Mouse (Mus musculus) forebrain, embryonic 16.5 days (tissue): ENCODE measurements at regions not wholly inside any gene's neighbourhood (a gene's known extent, or its start where the extent isn't known, plus 50 kb on each side); places are given as distances from the start of the nearest gene placed in this dataset.

Experiments
- ATAC-seq: fragments of 200-750 bp; cut with Nextera tagmentation; 2 replicates; pipeline ENCODE4 v1.8.0; 2017; ENCODE audit warnings: mild to moderate bottlenecking, moderate library complexity
- H3K27ac ChIP-seq: fragments of 300-500 bp; sonication (generic); 2 replicates; pipeline ENCODE4 v1.5.1; 2014; ENCODE audit warnings: low read length, control low read depth
- H3K27me3 ChIP-seq: fragments of 300-500 bp; sonication (generic); replicated peaks from 2 replicates; pipeline ENCODE4 v1.6.1; 2014; ENCODE audit warnings: low read length; ENCODE audit not compliant: control insufficient read depth, insufficient read depth
- H3K36me3 ChIP-seq: fragments of 300-500 bp; sonication (generic); 2 replicates; pipeline ENCODE4 v1.6.1; 2014; ENCODE audit not compliant: control insufficient read depth, insufficient read depth
- H3K4me1 ChIP-seq: fragments of 300-500 bp; sonication (generic); replicated peaks from 2 replicates; pipeline ENCODE4 v1.6.1; 2014; ENCODE audit warnings: low read length; ENCODE audit not compliant: control insufficient read depth, insufficient read depth
- H3K4me2 ChIP-seq: fragments of 300-500 bp; sonication (generic); 2 replicates; pipeline ENCODE4 v1.6.1; 2014; ENCODE audit warnings: mild to moderate bottlenecking, low read length, control low read depth
- H3K4me3 ChIP-seq: fragments of 300-500 bp; sonication (generic); replicated peaks from 2 replicates; pipeline ENCODE4 v1.5.1; 2014; ENCODE audit warnings: mild to moderate bottlenecking, low read length, control low read depth
- H3K9ac ChIP-seq: fragments of 300-500 bp; sonication (generic); replicated peaks from 2 replicates; pipeline ENCODE4 v1.6.1; 2014; ENCODE audit warnings: low read depth, low read length, control low read depth
- H3K9me3 ChIP-seq: fragments of 300-500 bp; sonication (generic); 2 replicates; pipeline ENCODE4 v1.6.1; 2016; ENCODE audit warnings: low read length; ENCODE audit not compliant: control insufficient read depth
- WGBS: fragments of 180-500 bp; shearing (Covaris S2); extraction: QIAGEN DNeasy Blood & Tissue Kit; methylation state at CpG from one replicate; pipeline ENCODE4 v1.1.7; 2014; 5-methylcytosine and 5-hydroxymethylcytosine counted together

DNA sequence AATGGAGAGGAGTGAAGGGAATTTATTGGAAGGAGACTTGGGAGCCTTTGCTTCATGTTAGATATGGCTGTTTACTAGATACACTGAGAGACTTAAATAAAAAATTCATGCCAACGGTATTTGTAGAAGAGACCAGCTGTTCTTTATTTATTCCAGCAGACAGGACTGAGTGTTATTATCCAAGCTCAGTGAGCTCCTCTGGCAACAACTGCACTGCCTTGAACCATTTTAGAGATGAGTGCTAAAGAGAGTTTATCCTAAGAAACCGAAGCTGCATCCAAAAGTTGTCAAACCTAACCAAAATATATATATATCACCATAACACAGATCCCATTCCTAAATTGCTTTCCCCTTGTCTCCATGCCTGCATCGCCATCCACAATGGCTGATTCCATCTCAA lies 247.0 kb downstream of the Gm11361 start:
- no peak overlapping the region for H3K4me2 ChIP-seq
- no peaks in the 10 kb centered on the region for H3K27me3 ChIP-seq
- H3K9ac ChIP-seq, result no peak overlapping the region
- H3K9me3 ChIP-seq, result no peaks in the 10 kb centered on the region
- WGBS, result 73% methylated on average over 3 of the region's 3 CpGs
- H3K27ac ChIP-seq, result no peak overlapping the region
- no peak for ATAC-seq
- no peaks in the 10 kb centered on the region for H3K4me1 ChIP-seq
- H3K36me3 ChIP-seq, result no peaks in the 10 kb centered on the region
- no peak overlapping the region for H3K4me3 ChIP-seq

DNA sequence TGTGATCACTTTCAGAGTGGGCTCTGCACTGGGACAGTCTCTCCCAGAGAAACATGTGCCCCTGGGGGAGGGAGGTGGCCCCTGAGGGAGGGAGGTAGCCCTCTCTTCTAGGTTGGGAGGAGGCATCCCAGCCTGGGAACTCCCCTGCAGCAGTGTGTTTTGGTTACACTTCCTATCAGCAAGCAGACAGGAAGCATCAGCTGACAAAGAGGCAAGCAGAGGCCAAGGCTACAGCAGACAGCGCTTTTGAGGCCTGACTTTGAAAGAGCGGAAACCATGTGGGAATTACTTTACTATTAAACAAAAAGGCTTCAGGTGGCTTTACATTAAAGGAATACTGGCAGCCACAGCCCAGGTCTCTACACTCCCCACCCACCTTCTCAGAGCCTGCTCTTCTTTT lies 244.8 kb downstream of the Gm11361 start:
- ATAC-seq, result no peak
- Histone ChIP-seq H3K36me3 (no peaks in the 10 kb centered on the region), H3K4me2 (no peak overlapping the region), H3K4me1 (no peaks in the 10 kb centered on the region), H3K27me3 (no peaks in the 10 kb centered on the region), H3K27ac (no peak overlapping the region), H3K9ac (no peak overlapping the region), H3K4me3 (no peak overlapping the region), H3K9me3 (no peaks in the 10 kb centered on the region)
- WGBS, result 86% methylated on average over 2 of the region's 2 CpGs

DNA sequence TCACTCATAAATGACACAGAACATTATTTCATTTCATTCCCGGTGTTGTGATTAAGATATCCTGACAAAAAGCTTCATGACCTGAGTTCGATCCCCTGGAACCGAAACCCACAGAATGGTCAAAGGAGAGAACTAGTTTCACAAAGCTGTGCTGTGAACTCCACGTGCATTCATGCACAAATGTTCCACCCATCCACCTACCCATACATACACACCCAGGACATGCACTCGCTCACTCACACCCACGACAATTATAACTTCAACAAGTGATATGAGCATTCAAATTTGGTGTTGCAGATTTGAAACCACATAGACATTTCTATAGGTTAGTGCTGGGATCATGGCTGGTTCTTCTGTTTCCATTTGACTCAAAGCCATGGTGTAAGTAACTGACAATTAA lies 243.4 kb downstream of the Gm11361 start:
- H3K27ac ChIP-seq, result no peak overlapping the region
- H3K36me3 ChIP-seq, result no peaks in the 10 kb centered on the region
- no peaks in the 10 kb centered on the region for H3K4me1 ChIP-seq
- no peak overlapping the region for H3K4me3 ChIP-seq
- H3K4me2 ChIP-seq, result no peak overlapping the region
- ATAC-seq, result no peak
- WGBS, result 93% methylated on average over 6 of the region's 6 CpGs
- no peaks in the 10 kb centered on the region for H3K9me3 ChIP-seq
- no peaks in the 10 kb centered on the region for H3K27me3 ChIP-seq
- no peak overlapping the region for H3K9ac ChIP-seq

DNA sequence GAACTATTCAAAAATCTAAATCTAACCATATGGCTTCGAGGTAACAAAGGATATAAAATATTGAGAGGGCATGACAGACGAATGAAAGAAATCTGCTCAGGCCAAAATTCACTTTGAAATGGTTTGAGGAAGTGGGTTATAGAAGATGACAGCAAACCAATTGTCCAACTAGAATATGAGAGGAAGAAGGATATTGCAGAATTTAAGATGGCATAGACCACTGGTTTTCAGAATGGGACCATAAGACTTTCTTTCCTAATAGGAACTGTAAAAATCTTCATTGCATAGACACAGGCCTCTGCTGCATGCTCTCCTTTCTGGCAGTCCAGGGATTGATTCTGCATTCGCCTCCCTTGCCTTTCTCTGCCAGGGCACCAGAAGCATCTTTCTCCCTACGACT lies 240.2 kb downstream of the Gm11361 start:
- ATAC-seq, result no peak
- Histone ChIP-seq H3K4me1 (no peaks in the 10 kb centered on the region), H3K27me3 (no peaks in the 10 kb centered on the region), H3K4me2 (no peak overlapping the region), H3K9ac (no peak overlapping the region), H3K9me3 (no peaks in the 10 kb centered on the region), H3K27ac (no peak overlapping the region), H3K36me3 (no peaks in the 10 kb centered on the region), H3K4me3 (no peak overlapping the region)
- WGBS, result 95% methylated on average over 4 of the region's 4 CpGs

DNA sequence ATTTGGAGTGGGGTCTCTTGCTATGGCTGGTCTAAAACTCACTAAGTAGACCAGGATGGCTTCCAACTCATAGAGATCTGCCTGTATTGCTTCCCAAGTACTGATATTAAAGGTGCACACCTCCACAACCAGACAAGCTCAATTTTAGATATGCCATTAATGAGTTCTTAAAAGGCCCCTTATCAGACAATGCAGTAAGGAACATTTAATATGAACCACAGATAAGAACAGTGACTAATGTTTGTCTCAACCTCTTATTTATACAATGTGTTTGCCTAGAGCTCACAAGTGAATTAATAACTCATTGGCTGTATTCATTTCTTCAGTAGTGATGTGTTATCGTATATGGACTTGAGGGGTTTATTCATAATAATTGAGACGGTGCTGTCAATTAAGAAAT lies 234.7 kb downstream of the Gm11361 start:
- H3K4me1 ChIP-seq, result no peaks in the 10 kb centered on the region
- no peak for ATAC-seq
- H3K4me3 ChIP-seq, result no peak overlapping the region
- WGBS, result 89% methylated on average over 2 of the region's 2 CpGs
- H3K36me3 ChIP-seq, result no peaks in the 10 kb centered on the region
- H3K9ac ChIP-seq, result no peak overlapping the region
- H3K27ac ChIP-seq, result no peak overlapping the region
- no peak overlapping the region for H3K4me2 ChIP-seq
- H3K27me3 ChIP-seq, result no peaks in the 10 kb centered on the region
- H3K9me3 ChIP-seq, result no peaks in the 10 kb centered on the region

DNA sequence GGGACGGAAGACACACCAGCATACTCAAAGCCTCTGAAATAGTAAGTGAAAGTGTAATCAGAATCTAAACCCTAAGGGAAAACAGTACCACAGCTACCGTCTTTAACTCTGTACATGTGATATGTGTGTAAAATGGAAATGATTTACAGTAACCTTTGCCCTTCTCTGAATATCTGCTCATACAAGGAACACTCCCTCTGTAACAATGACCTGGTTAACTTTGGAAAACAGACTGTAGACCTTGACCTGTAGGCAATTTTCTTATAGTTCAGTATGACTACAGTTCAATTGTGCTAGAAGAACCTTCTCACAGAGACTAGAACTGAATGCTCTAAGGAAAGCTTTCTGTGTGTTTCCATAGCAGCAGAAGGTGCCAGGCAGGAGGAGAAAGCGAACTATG lies 226.4 kb downstream of the Gm11361 start:
- Histone ChIP-seq H3K9me3 (no peaks in the 10 kb centered on the region), H3K9ac (no peak overlapping the region), H3K27ac (no peak overlapping the region), H3K4me3 (no peak overlapping the region), H3K36me3 (no peaks in the 10 kb centered on the region), H3K27me3 (no peaks in the 10 kb centered on the region), H3K4me1 (peaks cover 9% of the 10 kb centered on the region), H3K4me2 (no peak overlapping the region)
- no peak for ATAC-seq
- 84% methylated on average over 3 of the region's 3 CpGs for WGBS

DNA sequence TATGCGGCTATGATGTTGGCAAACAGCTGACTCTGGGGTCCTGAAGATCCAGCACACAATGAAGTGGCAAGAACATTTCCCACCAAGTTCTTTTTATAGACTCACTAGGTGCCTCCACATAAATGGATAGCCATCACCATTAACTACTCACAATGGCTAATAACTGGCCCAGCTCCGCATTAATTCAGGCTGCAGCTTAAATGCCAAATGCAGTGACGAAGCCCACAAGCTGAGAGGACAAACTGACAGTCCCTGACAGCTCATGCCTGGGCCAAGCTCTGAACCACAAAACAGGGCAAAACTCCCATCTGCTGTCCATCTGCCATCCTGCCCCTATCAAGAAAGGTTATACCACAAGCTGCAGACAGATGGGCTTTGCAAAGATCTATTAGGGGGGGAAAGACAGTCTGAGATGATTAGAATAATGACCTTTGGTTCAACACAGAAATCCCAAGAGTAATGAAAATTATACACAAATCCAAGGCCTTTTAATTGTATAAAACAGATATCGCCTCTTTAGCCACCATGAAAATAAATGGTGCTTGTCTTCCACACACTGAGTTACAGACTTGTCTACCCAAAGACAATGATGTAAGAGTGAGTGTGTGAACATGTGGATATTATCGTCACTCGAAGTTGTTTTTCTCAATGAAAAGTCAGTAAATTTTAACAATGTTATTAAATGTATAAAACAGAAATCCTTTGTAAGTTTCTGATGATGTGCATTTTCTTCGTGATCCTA lies 224.1 kb downstream of the Gm11361 start:
- ATAC-seq, result peak; percentile 94
- peaks cover 9% of the 10 kb centered on the region for H3K4me1 ChIP-seq
- no peaks in the 10 kb centered on the region for H3K36me3 ChIP-seq
- no peaks in the 10 kb centered on the region for H3K27me3 ChIP-seq
- 41% methylated on average over 7 of the region's 7 CpGs for WGBS
- peak overlapping the region; percentile 41 for H3K27ac ChIP-seq
- H3K4me2 ChIP-seq, result no peak overlapping the region
- H3K9ac ChIP-seq, result no peak overlapping the region
- H3K9me3 ChIP-seq, result no peaks in the 10 kb centered on the region; the same call in 1 of the 2 replicates
- no peak overlapping the region for H3K4me3 ChIP-seq

DNA sequence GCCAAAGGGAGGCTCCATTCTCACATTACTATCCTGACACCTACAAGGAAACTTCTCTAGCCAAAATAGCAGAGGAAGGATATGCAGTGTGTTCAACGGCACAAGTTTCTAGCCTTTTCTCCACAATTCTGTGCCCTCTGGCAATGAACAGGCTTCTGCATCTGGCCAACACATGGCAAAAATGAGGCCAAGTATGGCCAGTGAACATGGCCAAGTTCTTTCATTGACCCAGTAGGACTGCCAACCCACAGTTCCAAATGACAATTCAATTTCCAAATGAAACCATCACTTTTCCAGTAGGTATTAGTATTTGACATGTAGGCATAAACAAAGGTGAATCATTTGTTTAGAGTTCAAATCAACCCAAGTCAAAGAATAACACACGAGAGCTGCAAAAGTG lies 208.8 kb downstream of the Gm11361 start:
- H3K9ac ChIP-seq, result no peak overlapping the region

DNA sequence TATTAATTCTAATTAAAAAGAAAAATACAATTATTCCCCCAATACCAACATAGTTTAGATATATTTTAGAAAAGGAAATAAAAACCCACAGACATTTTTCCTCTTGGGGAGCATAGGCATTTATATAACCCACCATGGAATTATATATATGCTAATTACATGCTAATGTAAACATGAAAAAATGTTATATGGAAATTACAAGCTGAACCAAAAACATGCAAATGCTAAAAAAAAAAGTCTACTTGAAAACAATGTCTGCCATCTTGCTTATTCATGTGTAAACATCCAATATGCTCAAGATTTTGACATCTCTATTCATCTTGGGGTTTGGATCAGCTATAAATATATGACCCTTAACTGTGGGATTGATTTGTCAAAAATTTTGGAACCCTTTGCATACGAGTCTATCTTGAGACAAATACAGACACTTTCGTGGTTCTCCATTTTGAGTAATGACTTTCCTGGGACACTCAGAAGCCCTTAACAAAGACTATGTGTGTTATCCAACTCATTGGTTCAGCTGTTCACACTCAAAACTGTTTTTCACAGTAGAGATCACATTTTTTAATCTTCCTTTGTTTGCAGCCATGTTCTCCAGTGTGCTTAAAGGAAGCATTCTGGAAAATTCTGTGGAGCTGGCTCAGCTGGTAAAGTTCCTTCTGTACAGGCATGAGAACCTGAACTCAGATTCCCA lies 208.0 kb downstream of the Gm11361 start:
- Histone ChIP-seq H3K36me3 (no peaks in the 10 kb centered on the region), H3K9ac (no peak overlapping the region), H3K27ac (peak overlapping the region; percentile 70), H3K4me2 (no peak overlapping the region), H3K27me3 (no peaks in the 10 kb centered on the region), H3K4me3 (no peak overlapping the region), H3K9me3 (no peaks in the 10 kb centered on the region), H3K4me1 (peaks cover 3% of the 10 kb centered on the region; the same call in 1 of the 2 replicates)
- ATAC-seq, result peak; percentile 58
- 55% methylated on average over 2 of the region's 2 CpGs for WGBS

More for the DNA sequence above, 208.8 kb downstream of the Gm11361 start:
- 77% methylated on average over 2 of the region's 2 CpGs for WGBS
- Histone ChIP-seq H3K4me2 (no peak overlapping the region), H3K27me3 (no peaks in the 10 kb centered on the region), H3K9me3 (no peaks in the 10 kb centered on the region), H3K36me3 (no peaks in the 10 kb centered on the region), H3K4me3 (no peak overlapping the region), H3K4me1 (peaks cover 3% of the 10 kb centered on the region; the same call in 1 of the 2 replicates), H3K27ac (peak overlapping the region; percentile 70)
- no peak for ATAC-seq
